Mouse (Mus musculus) megakaryocyte, embryonic 14.5 days (primary cell): Measurements from ENCODE around the gene Eepd1. TPM values are rescaled to one million over a fixed set of nuclear protein-coding genes. Genes with fewer than 3 reads are reported as not detected.

Experiments
- H3K27me3 ChIP-seq: replicated peaks from 2 replicates; pipeline ENCODE3; 2012; ENCODE audit warnings: inconsistent platforms
- H3K36me3 ChIP-seq: replicated peaks from 2 replicates; pipeline ENCODE3; 2012; ENCODE audit warnings: low read length, inconsistent platforms, mixed read lengths
- H3K4me1 ChIP-seq: 2 replicates; pipeline ENCODE4 v1.6.1; 2012; ENCODE audit warnings: inconsistent platforms
- H3K4me3 ChIP-seq: replicated peaks from 2 replicates; pipeline ENCODE3; 2012; ENCODE audit warnings: moderate library complexity, mild to moderate bottlenecking, inconsistent platforms
- H3K9me3 ChIP-seq: 2 replicates; pipeline ENCODE4 v1.6.1; 2012; ENCODE audit warnings: inconsistent platforms
- FLI1 ChIP-seq: IDR thresholded peaks from 2 replicates; pipeline ENCODE4 v1.6.1; 2012; ENCODE audit warnings: low read length, inconsistent platforms, mixed read lengths
- GATA1 ChIP-seq: IDR thresholded peaks from 3 replicates; pipeline ENCODE4 v1.6.1; 2012; ENCODE audit warnings: mixed read lengths, low read length, inconsistent platforms, borderline replicate concordance
- polyA plus RNA-seq: library from polyadenylated mRNA; stranded (reverse); fragments of >175 nt; gene quantifications from 2 replicates; pipeline ENCODE4 v1.2.3, GENCODE M21; 2012; ENCODE audit warnings: low replicate concordance; ENCODE audit not compliant: insufficient read depth

The Eepd1 gene
- polyA plus RNA-seq, 1 experiment: 2.1 TPM

DNA sequence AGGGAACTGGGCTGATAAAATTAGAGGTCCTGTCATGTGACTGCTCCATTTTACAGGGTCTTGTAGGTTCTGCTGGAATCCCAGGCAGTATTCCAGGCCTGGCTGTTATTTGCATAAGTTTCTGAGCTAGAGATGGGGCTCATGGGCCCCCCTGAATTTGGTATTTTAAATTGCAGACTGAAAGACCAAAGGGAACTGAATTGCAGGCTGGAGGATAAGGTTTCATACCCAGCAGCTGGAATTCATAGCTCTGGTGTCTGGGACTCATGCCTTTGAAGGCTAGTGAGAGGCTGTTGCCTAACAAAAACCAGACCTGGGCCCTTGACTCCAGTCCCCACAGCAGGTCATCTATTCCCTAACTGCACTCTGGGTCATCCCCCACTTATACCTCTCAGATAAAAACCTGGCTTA is 45.6 kb downstream of the Eepd1 start:
- TF ChIP-seq GATA1 (no peak), FLI1 (no peak)
- Histone ChIP-seq H3K36me3 (no peaks in the 10 kb centered on the region), H3K4me3 (no peak overlapping the region), H3K27me3 (no peaks in the 10 kb centered on the region), H3K9me3 (peaks cover 8% of the 10 kb centered on the region), H3K4me1 (no peaks in the 10 kb centered on the region)

GRCm38 (mm10) chr9:25527359-25528038 is 46.2 kb downstream of the Eepd1 start:
- Histone ChIP-seq H3K9me3 (peaks cover 2% of the 10 kb centered on the region), H3K36me3 (no peaks in the 10 kb centered on the region), H3K4me1 (no peaks in the 10 kb centered on the region), H3K4me3 (no peak overlapping the region), H3K27me3 (no peaks in the 10 kb centered on the region)
- TF ChIP-seq FLI1 (no peak), GATA1 (no peak)

DNA sequence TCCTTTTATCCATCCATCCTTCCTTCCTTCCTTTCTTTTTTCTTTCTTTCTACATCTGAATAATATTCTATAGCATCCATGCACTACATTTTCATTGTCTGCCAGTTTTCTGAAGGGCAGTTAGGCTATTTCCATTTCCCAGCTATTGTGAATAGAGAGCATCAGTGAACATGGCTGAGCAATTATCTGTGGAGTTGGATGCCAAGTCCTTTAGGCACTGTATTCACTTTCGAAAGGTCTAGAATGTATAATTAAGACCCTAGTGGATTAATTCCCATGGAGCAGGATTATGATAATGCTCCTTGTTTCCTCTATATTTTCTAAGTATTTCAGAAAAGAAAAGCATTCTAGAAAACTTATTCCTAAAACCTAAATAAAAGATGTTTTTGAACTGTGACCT is 50.3 kb downstream of the Eepd1 start:
- no peaks in the 10 kb centered on the region for H3K36me3 ChIP-seq
- no peaks in the 10 kb centered on the region for H3K4me1 ChIP-seq
- no peaks in the 10 kb centered on the region for H3K27me3 ChIP-seq
- no peak for TF ChIP-seq FLI1
- no peak for TF ChIP-seq GATA1
- no peak overlapping the region for H3K4me3 ChIP-seq
- H3K9me3 ChIP-seq: no peaks in the 10 kb centered on the region

GRCm38 (mm10) chr9:25532105-25532504 is 50.8 kb downstream of the Eepd1 start:
- Histone ChIP-seq H3K4me3 (no peak overlapping the region), H3K9me3 (no peaks in the 10 kb centered on the region), H3K27me3 (no peaks in the 10 kb centered on the region), H3K4me1 (no peaks in the 10 kb centered on the region), H3K36me3 (no peaks in the 10 kb centered on the region)
- no peak for TF ChIP-seq GATA1
- no peak for TF ChIP-seq FLI1

GRCm38 (mm10) chr9:25535487-25535886 is 54.1 kb downstream of the Eepd1 start:
- Histone ChIP-seq H3K9me3 (no peaks in the 10 kb centered on the region; the same call in 1 of the 2 replicates), H3K4me3 (no peak overlapping the region), H3K36me3 (no peaks in the 10 kb centered on the region), H3K4me1 (no peaks in the 10 kb centered on the region), H3K27me3 (no peaks in the 10 kb centered on the region)
- no peak for TF ChIP-seq GATA1
- no peak for TF ChIP-seq FLI1

DNA sequence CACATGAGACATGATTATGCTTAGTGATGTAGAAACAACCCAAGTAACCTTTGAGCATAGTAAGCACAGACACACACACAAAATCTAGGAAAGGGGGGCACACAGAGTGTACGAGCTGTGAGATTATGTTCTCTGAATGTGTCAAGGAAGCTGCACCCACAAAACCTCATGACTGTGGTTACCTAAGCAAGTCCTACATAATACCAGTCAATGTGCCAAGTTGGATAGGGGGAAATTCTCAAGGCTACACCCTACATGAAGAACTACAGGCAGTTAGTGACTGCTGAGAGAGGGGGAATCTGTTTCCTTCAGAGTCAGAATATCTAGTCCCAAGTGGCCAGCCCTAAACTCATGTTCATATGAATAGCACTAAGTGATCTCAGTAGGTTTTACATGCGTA is 58.1 kb downstream of the Eepd1 start:
- no peaks in the 10 kb centered on the region for H3K27me3 ChIP-seq
- no peaks in the 10 kb centered on the region; the same call in 1 of the 2 replicates for H3K9me3 ChIP-seq
- no peak for TF ChIP-seq GATA1
- TF ChIP-seq FLI1: no peak

DNA sequence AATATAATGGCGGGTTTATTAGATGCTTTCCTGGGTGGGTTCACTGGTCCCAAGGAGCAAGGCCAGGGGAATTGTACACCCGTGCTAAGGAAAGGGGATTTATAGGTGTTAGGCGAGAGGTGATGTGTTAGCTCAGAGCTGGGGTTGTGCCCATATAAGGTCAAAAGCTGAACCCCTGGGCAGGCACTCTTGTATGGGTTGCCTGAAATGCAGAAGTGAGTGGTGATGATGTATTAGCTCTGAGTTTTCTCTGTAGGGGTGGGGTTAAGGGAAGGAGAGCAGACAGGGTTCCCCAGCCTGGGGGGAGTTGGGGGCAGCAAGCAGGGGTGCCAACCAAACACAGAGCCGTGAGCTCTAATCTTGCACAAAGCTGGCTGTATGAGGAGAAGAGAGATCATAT is 60.0 kb downstream of the Eepd1 start:
- Histone ChIP-seq H3K9me3 (no peaks in the 10 kb centered on the region; the same call in 1 of the 2 replicates), H3K27me3 (no peaks in the 10 kb centered on the region), H3K36me3 (no peaks in the 10 kb centered on the region), H3K4me3 (no peak overlapping the region), H3K4me1 (no peaks in the 10 kb centered on the region)
- no peak for TF ChIP-seq FLI1
- no peak for TF ChIP-seq GATA1

More for the DNA sequence above, 58.1 kb downstream of the Eepd1 start:
- H3K4me1 ChIP-seq: no peaks in the 10 kb centered on the region
- H3K4me3 ChIP-seq: no peak overlapping the region
- no peaks in the 10 kb centered on the region for H3K36me3 ChIP-seq

GRCm38 (mm10) chr9:25545212-25545611 is 63.9 kb downstream of the Eepd1 start:
- H3K4me3 ChIP-seq: no peak overlapping the region
- peaks cover 5% of the 10 kb centered on the region; the same call in 1 of the 2 replicates for H3K9me3 ChIP-seq
- H3K27me3 ChIP-seq: no peaks in the 10 kb centered on the region
- no peaks in the 10 kb centered on the region for H3K36me3 ChIP-seq
- no peaks in the 10 kb centered on the region for H3K4me1 ChIP-seq
- TF ChIP-seq GATA1: no peak
- TF ChIP-seq FLI1: no peak

GRCm38 (mm10) chr9:25549130-25550060 is 68.0 kb downstream of the Eepd1 start:
- H3K4me1 ChIP-seq: no peaks in the 10 kb centered on the region
- H3K4me3 ChIP-seq: no peak overlapping the region
- peaks cover 5% of the 10 kb centered on the region; the same call in 1 of the 2 replicates for H3K9me3 ChIP-seq
- no peak for TF ChIP-seq FLI1
- no peaks in the 10 kb centered on the region for H3K36me3 ChIP-seq
- no peaks in the 10 kb centered on the region for H3K27me3 ChIP-seq

DNA sequence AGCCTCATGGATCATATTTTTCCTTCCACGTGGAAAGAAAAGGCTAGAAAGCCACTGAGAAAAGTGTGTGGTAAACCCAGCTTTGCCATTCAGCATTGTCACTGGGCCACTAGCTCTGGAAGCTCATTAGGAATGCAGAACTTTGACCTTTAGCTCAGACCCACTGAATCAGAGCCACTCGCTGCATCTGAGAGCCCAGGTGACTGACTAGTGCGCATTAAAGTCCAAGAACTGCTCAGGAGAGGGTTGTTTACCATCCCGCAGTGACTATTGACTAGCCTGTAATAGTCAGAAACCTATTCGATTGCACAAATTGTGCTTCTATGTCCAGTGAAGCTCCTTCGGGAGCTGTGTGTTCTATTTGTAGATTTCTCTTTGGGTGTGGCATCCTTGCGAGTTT is 68.8 kb downstream of the Eepd1 start:
- TF ChIP-seq GATA1 (no peak), FLI1 (no peak)
- Histone ChIP-seq H3K9me3 (peaks cover 5% of the 10 kb centered on the region; the same call in 1 of the 2 replicates), H3K4me3 (no peak overlapping the region), H3K36me3 (no peaks in the 10 kb centered on the region), H3K4me1 (no peaks in the 10 kb centered on the region), H3K27me3 (no peaks in the 10 kb centered on the region)

GRCm38 (mm10) chr9:25552532-25552931 is 71.2 kb downstream of the Eepd1 start:
- TF ChIP-seq FLI1: no peak
- TF ChIP-seq GATA1: no peak
- Histone ChIP-seq H3K9me3 (peaks cover 3% of the 10 kb centered on the region; the same call in 1 of the 2 replicates), H3K36me3 (no peaks in the 10 kb centered on the region), H3K4me1 (no peaks in the 10 kb centered on the region), H3K27me3 (no peaks in the 10 kb centered on the region), H3K4me3 (no peak overlapping the region)
